Mouse (Mus musculus): ENCODE measurements around the gene Il31. TPM values are rescaled to one million over a fixed set of nuclear protein-coding genes. Genes with fewer than 3 reads are reported as not detected.

Il31 gene
- polyA plus RNA-seq, 1 experiment from 2014 or later, result not detected

GRCm38 (mm10) chr5:123464638-123465037, 24.7 kb downstream of the Il31 start:
- no peaks in the 10 kb centered on the region for H3K4me1 ChIP-seq (replicated peaks)
- H3K4me3 ChIP-seq, result no peak overlapping the region
- ATAC-seq (ENCODE audit: low FRiP score, low read depth), result no peak
- H3K9ac ChIP-seq, result no peak overlapping the region
- no peaks in the 10 kb centered on the region for H3K9me3 ChIP-seq
- H3K27me3 ChIP-seq, result no peaks in the 10 kb centered on the region
- H3K36me3 ChIP-seq, result no peaks in the 10 kb centered on the region
- H3K27ac ChIP-seq (replicated peaks), result no peak overlapping the region
- no peak overlapping the region for H3K4me2 ChIP-seq
- 88% methylated on average over 1 of the region's 1 CpGs for WGBS

GRCm38 (mm10) chr5:123461420-123461819, 27.9 kb downstream of the Il31 start:
- no peaks in the 10 kb centered on the region for H3K27me3 ChIP-seq
- no peak overlapping the region for H3K9ac ChIP-seq
- 66% methylated on average over 5 of the region's 5 CpGs for WGBS
- H3K9me3 ChIP-seq, result no peaks in the 10 kb centered on the region
- no peak for ATAC-seq (ENCODE audit: low FRiP score, low read depth)
- H3K4me2 ChIP-seq, result no peak overlapping the region
- no peak overlapping the region for H3K4me3 ChIP-seq
- H3K4me1 ChIP-seq (replicated peaks), result no peaks in the 10 kb centered on the region
- H3K36me3 ChIP-seq, result peaks cover 9% of the 10 kb centered on the region
- no peak overlapping the region for H3K27ac ChIP-seq (replicated peaks)

GRCm38 (mm10) chr5:123451886-123452285, 37.4 kb downstream of the Il31 start:
- WGBS, result 95% methylated on average over 7 of the region's 7 CpGs
- no peak overlapping the region for H3K4me2 ChIP-seq
- ATAC-seq (ENCODE audit: low FRiP score, low read depth), result no peak

GRCm38 (mm10) chr5:123444849-123445334, 44.4 kb downstream of the Il31 start:
- no peak for ATAC-seq (ENCODE audit: low FRiP score, low read depth)
- no peak overlapping the region for H3K4me3 ChIP-seq
- H3K4me2 ChIP-seq, result no peak overlapping the region
- H3K9ac ChIP-seq, result no peak overlapping the region
- H3K27ac ChIP-seq (replicated peaks), result no peak overlapping the region
- H3K36me3 ChIP-seq, result peaks cover 67% of the 10 kb centered on the region
- no peaks in the 10 kb centered on the region for H3K27me3 ChIP-seq
- no peaks in the 10 kb centered on the region for H3K9me3 ChIP-seq
- no peaks in the 10 kb centered on the region for H3K4me1 ChIP-seq (replicated peaks)
- 91% methylated on average over 5 of the region's 5 CpGs for WGBS

More at GRCm38 (mm10) chr5:123451886-123452285, 37.4 kb downstream of the Il31 start:
- no peak overlapping the region for H3K9ac ChIP-seq
- no peaks in the 10 kb centered on the region for H3K9me3 ChIP-seq
- no peak overlapping the region for H3K27ac ChIP-seq (replicated peaks)
- H3K4me3 ChIP-seq, result no peak overlapping the region
- H3K4me1 ChIP-seq (replicated peaks), result no peaks in the 10 kb centered on the region
- H3K36me3 ChIP-seq, result peaks cover 86% of the 10 kb centered on the region
- no peaks in the 10 kb centered on the region for H3K27me3 ChIP-seq

DNA sequence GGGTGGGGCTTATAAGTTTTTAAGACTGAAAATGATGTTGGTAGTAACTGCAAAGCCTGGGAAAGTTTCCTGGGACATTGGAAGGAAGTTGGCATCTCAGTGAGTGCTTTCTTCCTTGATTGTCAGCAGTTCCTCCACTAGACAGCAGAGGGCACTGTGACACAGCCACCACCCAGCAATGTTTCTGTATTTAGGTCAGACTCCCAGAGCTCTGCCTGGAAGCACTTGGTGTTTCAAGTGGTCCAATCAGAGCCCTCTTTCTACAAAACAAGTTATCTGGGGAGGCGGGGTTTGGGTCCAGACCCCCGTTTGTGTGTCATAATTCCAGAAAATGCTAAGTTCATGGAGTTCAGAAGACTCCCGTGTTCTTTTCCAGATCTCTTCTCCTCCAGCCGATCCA, 45.2 kb downstream of the Il31 start:
- Histone ChIP-seq H3K4me2 (no peak overlapping the region), H3K9ac (no peak overlapping the region), H3K36me3 (peaks cover 58% of the 10 kb centered on the region), H3K4me3 (no peak overlapping the region), H3K9me3 (no peaks in the 10 kb centered on the region), H3K27me3 (no peaks in the 10 kb centered on the region), H3K4me1 (replicated peaks) (no peaks in the 10 kb centered on the region), H3K27ac (replicated peaks) (no peak overlapping the region)
- WGBS, result 48% methylated on average over 4 of the region's 4 CpGs
- no peak for ATAC-seq (ENCODE audit: low FRiP score, low read depth)

DNA sequence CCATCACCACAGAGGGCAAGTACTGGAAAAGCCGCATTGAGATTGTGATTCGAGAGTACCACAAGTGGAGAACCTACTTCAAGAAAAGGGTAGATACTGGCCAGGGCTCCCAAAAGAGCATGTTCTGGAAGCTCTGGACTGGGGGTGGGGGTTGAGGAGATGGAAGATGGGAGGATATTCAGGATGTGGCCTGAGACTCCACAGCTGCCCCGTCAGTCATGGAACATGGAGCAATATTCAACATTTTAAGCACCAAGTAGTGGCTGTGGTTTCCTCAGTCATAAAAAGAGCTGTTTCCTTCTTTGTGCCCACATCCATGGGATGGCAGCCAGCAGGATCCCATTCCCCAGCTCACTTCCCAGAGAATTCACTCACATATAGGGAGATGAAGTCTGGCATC, 47.0 kb downstream of the Il31 start:
- no peak for ATAC-seq (ENCODE audit: low FRiP score, low read depth)
- no peak overlapping the region for H3K27ac ChIP-seq (replicated peaks)
- peaks cover 43% of the 10 kb centered on the region for H3K36me3 ChIP-seq
- H3K27me3 ChIP-seq, result no peaks in the 10 kb centered on the region
- no peaks in the 10 kb centered on the region for H3K9me3 ChIP-seq
- H3K4me3 ChIP-seq, result no peak overlapping the region
- H3K4me1 ChIP-seq (replicated peaks), result no peaks in the 10 kb centered on the region
- H3K4me2 ChIP-seq, result no peak overlapping the region
- WGBS, result 94% methylated on average over 3 of the region's 3 CpGs
- no peak overlapping the region for H3K9ac ChIP-seq

GRCm38 (mm10) chr5:123440664-123441063, 48.6 kb downstream of the Il31 start:
- H3K4me3 ChIP-seq, result no peak overlapping the region
- peaks cover 29% of the 10 kb centered on the region for H3K36me3 ChIP-seq
- ATAC-seq (ENCODE audit: low FRiP score, low read depth), result no peak
- peaks cover 14% of the 10 kb centered on the region for H3K4me1 ChIP-seq (replicated peaks)
- no peak overlapping the region for H3K4me2 ChIP-seq
- WGBS, result 58% methylated on average over 4 of the region's 4 CpGs
- H3K27ac ChIP-seq (replicated peaks), result no peak overlapping the region
- no peaks in the 10 kb centered on the region for H3K27me3 ChIP-seq
- no peaks in the 10 kb centered on the region for H3K9me3 ChIP-seq
- no peak overlapping the region for H3K9ac ChIP-seq

DNA sequence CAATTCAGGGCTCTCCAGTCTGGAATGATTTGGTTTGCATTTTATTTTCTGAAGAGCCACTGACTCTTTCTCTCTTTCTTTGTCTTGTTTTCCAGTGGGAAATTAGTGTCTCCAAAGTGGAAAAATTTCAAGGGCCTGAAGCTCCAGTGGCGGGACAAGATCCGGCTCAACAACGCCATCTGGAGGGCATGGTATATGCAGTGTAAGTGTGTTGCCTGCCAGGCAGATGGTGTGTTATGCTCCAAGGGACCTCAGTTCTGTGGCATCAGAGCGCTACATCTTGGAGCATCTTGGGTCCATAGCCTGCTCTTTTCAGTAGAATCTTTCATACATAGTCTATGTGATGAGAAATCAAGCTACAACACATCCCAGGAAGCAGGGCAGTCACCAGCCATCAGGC, 49.3 kb downstream of the Il31 start:
- no peak for ATAC-seq (ENCODE audit: low FRiP score, low read depth)
- no peak overlapping the region for H3K4me2 ChIP-seq
- H3K27ac ChIP-seq (replicated peaks), result no peak overlapping the region
- no peak overlapping the region for H3K9ac ChIP-seq
- no peak overlapping the region for H3K4me3 ChIP-seq
- peaks cover 15% of the 10 kb centered on the region for H3K4me1 ChIP-seq (replicated peaks)
- H3K9me3 ChIP-seq, result no peaks in the 10 kb centered on the region
- 81% methylated on average over 4 of the region's 4 CpGs for WGBS
- H3K27me3 ChIP-seq, result no peaks in the 10 kb centered on the region
- peaks cover 22% of the 10 kb centered on the region for H3K36me3 ChIP-seq

DNA sequence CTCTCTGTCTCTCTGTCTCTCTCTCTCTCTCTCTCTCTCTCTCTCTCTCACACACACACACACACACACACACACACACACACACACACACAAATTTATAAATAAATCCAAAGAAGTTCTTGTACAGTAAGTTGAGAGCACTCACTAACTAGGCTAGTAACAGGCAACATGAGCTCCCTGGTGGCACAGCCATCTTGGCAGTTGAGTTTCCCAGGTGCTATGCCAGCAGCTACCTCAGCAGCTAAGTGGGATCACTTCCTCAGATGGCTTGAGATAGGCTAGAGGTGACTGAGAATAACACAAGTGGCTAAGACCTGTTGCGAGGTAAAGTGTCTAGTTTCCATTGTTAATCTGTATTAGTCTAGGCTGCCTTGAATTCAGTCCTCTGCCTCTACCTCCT, 50.0 kb downstream of the Il31 start:
- no peak for ATAC-seq (ENCODE audit: low FRiP score, low read depth)
- Histone ChIP-seq H3K27ac (replicated peaks) (no peak overlapping the region), H3K36me3 (peaks cover 18% of the 10 kb centered on the region), H3K4me1 (replicated peaks) (peaks cover 15% of the 10 kb centered on the region), H3K9me3 (no peaks in the 10 kb centered on the region), H3K27me3 (no peaks in the 10 kb centered on the region), H3K4me2 (no peak overlapping the region), H3K9ac (no peak overlapping the region), H3K4me3 (no peak overlapping the region)
- 93% methylated on average over 1 of the region's 1 CpGs for WGBS

- ATAC-seq (ENCODE audit: low FRiP score, low read depth), result no peak
- peaks cover 16% of the 10 kb centered on the region for H3K4me1 ChIP-seq (replicated peaks)
- 93% methylated on average over 3 of the region's 3 CpGs for WGBS
- H3K9me3 ChIP-seq, result no peaks in the 10 kb centered on the region
- H3K36me3 ChIP-seq, result peaks cover 17% of the 10 kb centered on the region
- no peak overlapping the region for H3K27ac ChIP-seq (replicated peaks)
- no peak overlapping the region for H3K4me2 ChIP-seq
- H3K27me3 ChIP-seq, result no peaks in the 10 kb centered on the region
- H3K4me3 ChIP-seq, result no peak overlapping the region
- H3K9ac ChIP-seq, result no peak overlapping the region
Measured at GRCm38 (mm10) chr5:123438381-123438780, 50.9 kb downstream of the Il31 start.

- Histone ChIP-seq H3K9ac (no peak overlapping the region), H3K4me3 (no peak overlapping the region), H3K9me3 (no peaks in the 10 kb centered on the region), H3K4me1 (replicated peaks) (peaks cover 29% of the 10 kb centered on the region), H3K27me3 (no peaks in the 10 kb centered on the region), H3K27ac (replicated peaks) (no peak overlapping the region; the same call in 1 of the 2 replicates), H3K36me3 (peaks cover under 1% of the 10 kb centered on the region; the same call in 1 of the 2 replicates), H3K4me2 (no peak overlapping the region)
- WGBS, result 28% methylated on average over 4 of the region's 4 CpGs
- ATAC-seq (ENCODE audit: low FRiP score, low read depth), result no peak
Measured at GRCm38 (mm10) chr5:123436780-123437175, 52.5 kb downstream of the Il31 start.

GRCm38 (mm10) chr5:123436071-123436779, 53.1 kb downstream of the Il31 start:
- H3K4me2 ChIP-seq, result no peak overlapping the region
- H3K36me3 ChIP-seq, result no peaks in the 10 kb centered on the region
- H3K27ac ChIP-seq (replicated peaks), result no peak overlapping the region; the same call in 1 of the 2 replicates
- 52% methylated on average over 8 of the region's 8 CpGs for WGBS
- no peak overlapping the region for H3K4me3 ChIP-seq
- no peaks in the 10 kb centered on the region for H3K9me3 ChIP-seq
- H3K9ac ChIP-seq, result no peak overlapping the region
- no peaks in the 10 kb centered on the region for H3K27me3 ChIP-seq
- H3K4me1 ChIP-seq (replicated peaks), result peaks cover 33% of the 10 kb centered on the region
- no peak for ATAC-seq (ENCODE audit: low FRiP score, low read depth)

Measured in hindbrain, embryonic 15.5 days (tissue).